Mouse (Mus musculus) left cerebral cortex, adult 18-20 months (tissue): ENCODE data around the gene Cyp1a1. TPM values are rescaled to one million over a fixed set of nuclear protein-coding genes. Genes with fewer than 3 reads are reported as not detected.

Source experiments
- DNase-seq, 2 experiments: peaks; one replicate each; pipeline ENCODE4 v3.0.0; 2021 to 2022; ENCODE audit warnings: low spot score in 2 of 2, mixed read lengths in 1 of 2
- long read RNA-seq, 2 experiments: library from polyadenylated mRNA; stranded (forward); transcript quantifications; one replicate each; pipeline ENCODE4 v2.0.0; 2021
- total RNA-seq, 2 experiments: library from RNA; stranded (reverse); gene quantifications; 2 replicates each; pipeline ENCODE4 v1.2.3; 2021

Cyp1a1 gene
- under 1 TPM in 1 of 2 experiments, not detected in 1; 0.16 TPM for total RNA-seq
- long read RNA-seq, experiment 1, result 0 reads
- long read RNA-seq, experiment 2, result 0 reads

- DNase-seq, result no peak
These were observed at the start of gene Cyp1a1 for GRCm38 (mm10) chr9:57687751-57688150. Gene Cyp1a1, plus strand, starts transcription at chr9:57687928.

- no peak for DNase-seq
These were observed 48.9 kb upstream of the Cyp1a1 start for GRCm38 (mm10) chr9:57638651-57639459.

- no peak for DNase-seq
These were observed 47.9 kb upstream of the Cyp1a1 start for GRCm38 (mm10) chr9:57639661-57640328.

- DNase-seq, result no peak
These were observed 47.3 kb upstream of the Cyp1a1 start for GRCm38 (mm10) chr9:57640384-57640783.

- no peak for DNase-seq
These were observed 46.7 kb upstream of the Cyp1a1 start for GRCm38 (mm10) chr9:57641022-57641421.

GRCm38 (mm10) chr9:57641775-57642550, 45.8 kb upstream of the Cyp1a1 start:
- DNase-seq, result peak in 1 of 2 experiments; percentile 27

- DNase-seq, result no peak
These were observed 44.4 kb upstream of the Cyp1a1 start for GRCm38 (mm10) chr9:57643169-57643855.

GRCm38 (mm10) chr9:57643856-57644180, 43.9 kb upstream of the Cyp1a1 start:
- no peak for DNase-seq

- no peak for DNase-seq
These were observed 43.2 kb upstream of the Cyp1a1 start for GRCm38 (mm10) chr9:57644442-57644943.

- peak; percentile 92 to 93 for DNase-seq
These were observed 42.5 kb upstream of the Cyp1a1 start for GRCm38 (mm10) chr9:57644944-57645893.

- DNase-seq, result no peak
These were observed 41.1 kb upstream of the Cyp1a1 start for GRCm38 (mm10) chr9:57646551-57647103.

GRCm38 (mm10) chr9:57647286-57648108, 40.2 kb upstream of the Cyp1a1 start:
- DNase-seq, result no peak

- DNase-seq, result no peak
These were observed 37.5 kb upstream of the Cyp1a1 start for GRCm38 (mm10) chr9:57650130-57650785.

- DNase-seq, result peak in 1 of 2 experiments; percentile 1
These were observed 36.9 kb upstream of the Cyp1a1 start for GRCm38 (mm10) chr9:57650786-57651311.

- no peak for DNase-seq
These were observed 35.4 kb upstream of the Cyp1a1 start for GRCm38 (mm10) chr9:57652351-57652750.

- no peak for DNase-seq
These were observed 34.9 kb upstream of the Cyp1a1 start for GRCm38 (mm10) chr9:57652855-57653254.

GRCm38 (mm10) chr9:57653283-57653682, 34.4 kb upstream of the Cyp1a1 start, which contains the start of gene Csk:
Gene Csk, minus strand, starts transcription at chr9:57653631.
- DNase-seq, result no peak

GRCm38 (mm10) chr9:57654966-57655365, 32.8 kb upstream of the Cyp1a1 start:
- DNase-seq, result no peak
